Mouse (Mus musculus) limb, embryonic 14.5 days (tissue): ENCODE data around the gene Adgrb2. TPM values are rescaled to one million over a fixed set of nuclear protein-coding genes. Genes with fewer than 3 reads are reported as not detected.

Experiments used
- ATAC-seq: fragments of 200-750 bp; cut with Nextera tagmentation; 2 replicates; pipeline ENCODE4 v1.8.0; 2017; ENCODE audit warnings: low read depth, moderate number of reproducible peaks, moderate TSS enrichment; ENCODE audit not compliant: low FRiP score
- DNase-seq: peaks from one replicate; pipeline ENCODE4 v3.0.0-alpha.2; 2015; ENCODE audit warnings: low spot score
- H3K27ac ChIP-seq: fragments of 300-500 bp; sonication (generic); replicated peaks from 2 replicates; pipeline ENCODE4 v1.5.1; 2014; ENCODE audit warnings: low read depth, mild to moderate bottlenecking, low read length, moderate library complexity, mixed read lengths
- H3K27me3 ChIP-seq: fragments of 300-500 bp; sonication (generic); 2 replicates; pipeline ENCODE4 v1.6.1; 2014; ENCODE audit warnings: low read length, mixed read lengths; ENCODE audit not compliant: control insufficient read depth, insufficient read depth
- H3K36me3 ChIP-seq: fragments of 300-500 bp; sonication (generic); 2 replicates; pipeline ENCODE4 v1.6.1; 2014; ENCODE audit warnings: mild to moderate bottlenecking, low read length, moderate library complexity, mixed read lengths; ENCODE audit not compliant: control insufficient read depth, insufficient read depth
- H3K4me1 ChIP-seq: fragments of 300-500 bp; sonication (generic); 2 replicates; pipeline ENCODE4 v1.6.1; 2014; ENCODE audit warnings: antibody characterized with exemption, low read length, mixed read lengths; ENCODE audit not compliant: control insufficient read depth, insufficient read depth
- H3K4me2 ChIP-seq: fragments of 300-500 bp; sonication (generic); replicated peaks from 2 replicates; pipeline ENCODE4 v1.6.1; 2014; ENCODE audit warnings: low read depth, mild to moderate bottlenecking, low read length, moderate library complexity; ENCODE audit not compliant: severe bottlenecking
- H3K4me3 ChIP-seq: fragments of 300-500 bp; sonication (generic); replicated peaks from 2 replicates; pipeline ENCODE4 v1.5.1; 2014; ENCODE audit warnings: low read length
- H3K9ac ChIP-seq: fragments of 300-500 bp; sonication (generic); 2 replicates; pipeline ENCODE4 v1.6.1; 2014; ENCODE audit warnings: mild to moderate bottlenecking, low read depth, low read length, moderate library complexity; ENCODE audit not compliant: severe bottlenecking
- H3K9me3 ChIP-seq: fragments of 300-500 bp; sonication (generic); 2 replicates; pipeline ENCODE4 v1.6.1; 2016; ENCODE audit warnings: low read length; ENCODE audit not compliant: control insufficient read depth
- POLR2A ChIP-seq: fragments of 200-500 bp; IDR thresholded peaks from 2 replicates; pipeline ENCODE4 v1.8.0; 2012; ENCODE audit warnings: inconsistent platforms, mild to moderate bottlenecking, moderate library complexity, borderline replicate concordance; ENCODE audit not compliant: insufficient read depth, insufficient read length; ENCODE audit errors: extremely low read depth
- WGBS: fragments of 180-500 bp; shearing (Covaris S2); extraction: QIAGEN DNeasy Blood & Tissue Kit; methylation state at CpG from one replicate; pipeline ENCODE4 v1.1.7; 2014; 5-methylcytosine and 5-hydroxymethylcytosine counted together
- polyA plus RNA-seq, 2 experiments: library from polyadenylated mRNA; depleted of rRNA in 1 of 2; stranded (reverse) in 1 of 2; unstranded in 1 of 2; fragments of >200 nt; fragmentation: Nextera tagmentation in 1 of 2; extraction: Ambion mirVana in 1 of 2; gene quantifications; 2 replicates each; pipeline versions ENCODE4 v1.2.1 to v1.2.3; 2012 to 2014

Gene Adgrb2
- polyA plus RNA-seq, 2 experiments, result 7.2 to 52.3 TPM

DNA sequence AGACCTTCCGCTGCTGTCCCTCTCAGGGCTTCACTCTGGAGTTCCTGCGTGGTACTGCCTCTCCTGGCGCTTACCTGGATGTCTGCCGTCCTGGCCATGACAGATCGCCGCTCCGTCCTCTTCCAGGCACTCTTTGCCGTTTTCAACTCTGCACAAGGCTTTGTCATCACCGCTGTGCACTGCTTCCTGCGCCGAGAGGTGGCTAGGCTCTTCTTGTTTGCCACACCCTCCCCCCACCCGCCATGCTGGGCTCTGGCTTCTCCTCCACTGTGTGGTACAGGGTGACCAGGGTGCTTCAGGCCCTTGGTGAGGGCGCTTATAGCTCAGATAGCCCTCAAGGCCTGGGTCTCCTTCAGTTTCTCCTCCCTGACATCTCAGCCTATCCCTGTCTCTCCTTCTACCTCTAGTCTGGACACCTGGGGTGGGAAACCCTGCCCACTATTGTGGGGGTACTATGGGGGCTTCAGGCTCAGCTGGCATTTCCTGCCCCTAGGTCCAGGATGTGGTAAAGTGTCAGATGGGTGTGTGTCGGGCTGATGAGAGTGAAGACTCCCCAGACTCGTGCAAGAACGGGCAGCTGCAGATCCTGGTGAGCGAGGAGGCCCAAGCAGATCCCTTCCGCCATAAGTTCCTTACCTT lies 32.5 kb downstream of the Adgrb2 start:
- ATAC-seq, result no peak
- Histone ChIP-seq H3K9ac (no peak overlapping the region), H3K4me1 (no peaks in the 10 kb centered on the region), H3K27ac (no peak overlapping the region), H3K27me3 (no peaks in the 10 kb centered on the region), H3K36me3 (0 out of 2 replicates have a peak, but pooled peaks cover 6% of the 10 kb centered on the region), H3K4me3 (no peak overlapping the region), H3K4me2 (no peak overlapping the region), H3K9me3 (no peaks in the 10 kb centered on the region)
- DNase-seq, result no peak
- 61% methylated on average over 18 of the region's 18 CpGs for whole genome bisulfite sequencing
- TF ChIP-seq POLR2A, result no peak

DNA sequence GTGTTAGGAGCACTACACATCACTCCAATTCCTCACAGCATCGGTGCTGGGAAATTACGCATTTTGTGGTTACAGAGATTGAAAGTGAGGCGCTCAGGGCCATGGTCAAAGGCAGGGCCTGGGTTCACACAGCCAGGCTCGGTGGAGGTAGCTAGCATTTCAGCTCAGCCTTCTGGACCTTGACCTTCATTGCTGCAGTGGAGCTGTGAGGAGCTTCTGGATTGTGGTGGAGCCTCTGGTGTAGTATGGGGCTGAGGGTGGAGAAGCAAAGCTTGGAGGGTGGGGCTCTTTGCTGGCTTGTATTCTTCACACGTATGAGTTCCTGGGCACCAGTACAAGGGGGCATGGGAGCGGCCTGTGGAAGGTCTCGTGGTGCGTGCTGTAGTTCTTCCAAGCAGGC lies 38.3 kb downstream of the Adgrb2 start:
- no peaks in the 10 kb centered on the region for H3K27me3 ChIP-seq
- ATAC-seq (no peak), DNase-seq (no peak)
- H3K36me3 ChIP-seq, result no peaks in the 10 kb centered on the region
- no peak overlapping the region for H3K4me3 ChIP-seq
- TF ChIP-seq POLR2A, result no peak
- no peaks in the 10 kb centered on the region for H3K9me3 ChIP-seq
- no peak overlapping the region for H3K4me2 ChIP-seq
- WGBS, result 81% methylated on average over 8 of the region's 8 CpGs
- H3K4me1 ChIP-seq, result no peaks in the 10 kb centered on the region
- H3K27ac ChIP-seq, result no peak overlapping the region
- H3K9ac ChIP-seq, result no peak overlapping the region

DNA sequence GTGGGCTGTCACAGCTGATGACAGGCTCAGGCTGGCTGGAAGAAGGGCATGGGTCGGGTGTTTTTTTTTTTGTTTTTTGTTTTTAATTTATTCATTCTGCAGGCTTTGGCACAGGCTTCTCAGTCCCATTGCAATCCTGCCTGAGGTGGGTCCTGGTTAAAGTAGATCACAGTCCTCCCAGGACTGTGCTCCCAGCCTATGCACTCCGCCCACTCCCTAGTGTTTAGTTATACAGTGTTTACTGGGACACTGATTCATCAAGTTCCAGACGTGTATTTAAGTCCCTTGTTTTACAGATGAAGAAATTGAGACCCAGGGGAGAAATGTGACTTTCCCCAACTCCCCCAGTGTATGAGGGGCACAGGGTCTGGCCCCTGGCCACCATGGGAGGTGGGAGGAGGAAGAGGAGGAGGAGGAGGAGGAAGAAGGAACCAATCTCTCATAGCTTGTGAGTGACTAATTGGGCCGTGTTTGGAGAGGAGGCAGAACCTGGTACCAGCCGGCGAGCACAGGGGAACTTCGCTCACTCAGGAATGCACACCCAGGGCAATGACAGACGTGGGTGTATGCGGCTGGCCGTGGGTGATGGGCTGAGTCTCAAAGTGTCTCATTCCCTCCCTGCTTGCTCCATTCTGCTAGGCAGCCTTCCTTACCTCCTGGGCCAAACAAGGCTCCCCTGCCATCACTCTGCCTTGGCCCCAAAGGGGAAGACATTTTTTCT lies 39.0 kb downstream of the Adgrb2 start:
- ATAC-seq (no peak), DNase-seq (no peak)
- no peak overlapping the region for H3K27ac ChIP-seq
- no peaks in the 10 kb centered on the region for H3K9me3 ChIP-seq
- H3K4me3 ChIP-seq, result no peak overlapping the region
- H3K36me3 ChIP-seq, result no peaks in the 10 kb centered on the region
- H3K4me2 ChIP-seq, result no peak overlapping the region
- H3K27me3 ChIP-seq, result no peaks in the 10 kb centered on the region
- H3K9ac ChIP-seq, result no peak overlapping the region
- no peak for TF ChIP-seq POLR2A
- 63% methylated on average over 10 of the region's 10 CpGs for WGBS
- no peaks in the 10 kb centered on the region for H3K4me1 ChIP-seq

DNA sequence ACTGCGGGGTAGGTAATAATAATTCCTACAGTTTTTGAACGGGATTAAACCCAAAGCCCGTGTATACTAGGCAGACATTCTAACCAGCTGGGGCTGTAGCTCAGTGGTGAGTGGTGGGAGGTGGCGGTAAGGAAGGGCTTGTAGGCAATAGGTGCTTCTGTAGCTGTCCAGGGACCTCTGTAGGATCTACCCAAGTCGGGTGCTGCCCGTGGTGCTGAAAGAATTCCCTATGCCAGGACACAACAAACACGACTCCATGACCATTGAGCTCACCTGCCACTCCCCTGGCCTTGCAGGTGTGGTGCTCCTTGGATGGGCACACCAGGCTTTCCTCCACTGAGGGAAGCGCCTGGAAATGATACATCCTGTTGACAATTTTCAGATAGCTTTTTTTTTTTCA lies 40.9 kb downstream of the Adgrb2 start:
- DNase-seq, result peak; percentile 43
- 43% methylated on average over 8 of the region's 8 CpGs for WGBS

DNA sequence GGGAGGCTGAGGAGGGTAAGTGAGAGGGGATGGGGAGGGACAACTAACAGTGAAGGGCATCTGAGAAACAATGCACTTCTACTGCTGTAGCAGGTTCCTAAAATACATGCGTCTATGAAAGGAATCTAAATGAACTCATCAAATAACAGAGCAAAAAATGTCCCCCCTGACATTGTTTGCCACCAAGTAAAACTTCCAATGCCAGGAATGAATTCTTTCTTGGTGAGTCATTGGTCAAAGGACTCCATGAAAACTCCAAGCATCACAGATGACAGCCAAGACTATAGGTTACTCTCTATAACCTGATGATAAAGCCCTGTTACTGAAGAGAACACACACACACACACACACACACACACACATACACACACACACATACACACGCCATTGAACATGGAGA lies 46.5 kb downstream of the Adgrb2 start:
- no peak overlapping the region for H3K9ac ChIP-seq
- 83% methylated on average over 2 of the region's 2 CpGs for WGBS
- no peak for TF ChIP-seq POLR2A
- ATAC-seq (no peak), DNase-seq (no peak)
- no peak overlapping the region for H3K4me3 ChIP-seq
- no peak overlapping the region for H3K27ac ChIP-seq
- no peaks in the 10 kb centered on the region for H3K36me3 ChIP-seq
- no peaks in the 10 kb centered on the region for H3K27me3 ChIP-seq
- H3K4me1 ChIP-seq, result peaks cover 4% of the 10 kb centered on the region; the same call in 1 of the 2 replicates
- H3K9me3 ChIP-seq, result no peaks in the 10 kb centered on the region
- H3K4me2 ChIP-seq, result no peak overlapping the region

More for the DNA sequence above, 40.9 kb downstream of the Adgrb2 start:
- H3K4me3 ChIP-seq, result no peak overlapping the region
- H3K9me3 ChIP-seq, result no peaks in the 10 kb centered on the region
- H3K9ac ChIP-seq, result no peak overlapping the region
- no peaks in the 10 kb centered on the region for H3K36me3 ChIP-seq
- TF ChIP-seq POLR2A, result no peak
- no peaks in the 10 kb centered on the region for H3K4me1 ChIP-seq
- no peak overlapping the region for H3K27ac ChIP-seq
- no peak overlapping the region for H3K4me2 ChIP-seq
- H3K27me3 ChIP-seq, result no peaks in the 10 kb centered on the region
- ATAC-seq, result no peak
